Mouse (Mus musculus): Measurements from ENCODE around the gene Slc5a4b.

DNA sequence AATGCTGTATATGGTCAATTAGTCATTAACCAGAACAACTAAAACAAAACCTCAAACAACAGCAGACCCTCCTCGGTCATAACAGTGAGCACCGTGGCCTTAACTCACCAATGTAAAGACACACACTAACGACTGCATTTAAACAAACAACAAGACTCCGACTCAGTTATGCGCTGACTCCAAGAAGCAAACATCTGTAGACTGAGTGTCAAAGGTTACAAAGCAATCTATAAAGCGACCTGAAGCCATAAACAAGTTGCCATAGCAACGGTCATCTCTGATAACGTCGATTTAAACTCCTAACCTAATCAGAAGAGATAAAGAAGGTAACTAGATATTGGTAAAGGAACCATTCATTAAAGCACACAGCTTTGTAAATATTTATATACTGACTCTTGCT is 13.4 kb downstream of the Slc5a4b start:
- TF ChIP-seq CTCF (IDR thresholded peaks at IDR 0.05; ENCODE audit: control insufficient read depth, insufficient read depth, low read length) (no peak), POLR2A (IDR thresholded peaks at IDR 0.05; ENCODE audit: borderline replicate concordance, control insufficient read depth, low read depth, low read length) (no peak)

Data from bone marrow, adult 2 months (tissue).